ENCODE assay signal across 9 mouse cellular contexts in genomic region chr8:94990598-94991453, GRCm38 (mm10). TPM values are rescaled to one million over a fixed set of nuclear protein-coding genes. Genes with fewer than 3 reads are reported as not detected.
DNase-seq lines count a peak whose midpoint lies in the region; ATAC-seq lines count a peak whose summit lies in the region.
"Had no signal": no experiment of that assay in that cellular context is flagged by ENCODE, and none has a peak within 500 bp of the region (broad histone marks: within the 10 kb centered on the region; RNA-seq: fewer than 3 reads in every experiment).

No protein-coding gene starts in this region.

- no peak overlapping the region for H3K4me2 ChIP-seq in heart, embryonic 16.5 days (ENCODE audit: low read depth, low read length)
- H3K4me2 ChIP-seq in midbrain, embryonic 14.5 days (ENCODE audit: low read length) = no peak overlapping the region
- no peak overlapping the region for H3K4me2 ChIP-seq in midbrain, embryonic 15.5 days
- peak overlapping the region; percentile 92 for H3K4me2 ChIP-seq in liver, embryonic 12.5 days
- H3K4me2 ChIP-seq: heart, embryonic 11.5 days had no signal

- no peak overlapping the region for H3K9ac ChIP-seq in heart, embryonic 16.5 days (ENCODE audit: low read length)
- no peak overlapping the region for H3K9ac ChIP-seq in midbrain, embryonic 14.5 days (replicated peaks; ENCODE audit: low read length)
- no peak overlapping the region for H3K9ac ChIP-seq in midbrain, embryonic 15.5 days
- peak overlapping the region; percentile 12 for H3K9ac ChIP-seq in liver, embryonic 12.5 days

- DNase-seq in heart, postnatal 36 days = no peak
- no peak for DNase-seq in midbrain, embryonic 14.5 days
- DNase-seq in adrenal gland, adult 2 months = no peak
- no peak for DNase-seq in adrenal gland, adult 18-20 months (ENCODE audit: low spot score in 2 of 2)
- no peak for DNase-seq in cerebellum, adult 9-10 months

- no peaks in the 10 kb centered on the region for H3K9me3 ChIP-seq in heart, embryonic 16.5 days (replicated peaks; ENCODE audit: control insufficient read depth, low read length)
- no peaks in the 10 kb centered on the region for H3K9me3 ChIP-seq in midbrain, embryonic 14.5 days (ENCODE audit: control insufficient read depth, low read length)
- H3K9me3 ChIP-seq in midbrain, embryonic 15.5 days = no peaks in the 10 kb centered on the region
- no peaks in the 10 kb centered on the region for H3K9me3 ChIP-seq in liver, embryonic 12.5 days (replicated peaks)

- H3K27ac ChIP-seq in heart, embryonic 16.5 days (ENCODE audit: low read length) = peak overlapping the region; percentile 13
- H3K27ac ChIP-seq in midbrain, embryonic 14.5 days (replicated peaks; ENCODE audit: low read depth, low read length) = 0 out of 2 replicates have a peak overlapping the region, but pooled peaks have one; percentile 5
- no peak overlapping the region for H3K27ac ChIP-seq in midbrain, embryonic 15.5 days
- H3K27ac ChIP-seq in liver, embryonic 12.5 days = peak overlapping the region; percentile 43

- intact Hi-C loops in heart, postnatal 36 days (cut with DNase I) = no loop called here

- no peaks in the 10 kb centered on the region for H3K36me3 ChIP-seq in heart, embryonic 16.5 days (ENCODE audit: control insufficient read depth, insufficient read depth)
- H3K36me3 ChIP-seq in midbrain, embryonic 14.5 days (ENCODE audit: control insufficient read depth, insufficient read depth, low read length) = no peaks in the 10 kb centered on the region
- H3K36me3 ChIP-seq in midbrain, embryonic 15.5 days (replicated peaks) = no peaks in the 10 kb centered on the region
- H3K36me3 ChIP-seq in liver, embryonic 12.5 days = peaks cover 87% of the 10 kb centered on the region

- H3K4me1 ChIP-seq in heart, embryonic 16.5 days (ENCODE audit: control insufficient read depth, insufficient read depth, low read length) = peaks cover 49% of the 10 kb centered on the region
- H3K4me1 ChIP-seq in midbrain, embryonic 14.5 days (ENCODE audit: control insufficient read depth, insufficient read depth, low read length) = peaks cover 47% of the 10 kb centered on the region
- H3K4me1 ChIP-seq in midbrain, embryonic 15.5 days = peaks cover 55% of the 10 kb centered on the region
- peaks cover 98% of the 10 kb centered on the region for H3K4me1 ChIP-seq in liver, embryonic 12.5 days

- H3K27me3 ChIP-seq in heart, embryonic 16.5 days (ENCODE audit: control insufficient read depth, insufficient read depth, low read length) = no peaks in the 10 kb centered on the region
- H3K27me3 ChIP-seq in midbrain, embryonic 14.5 days (ENCODE audit: control insufficient read depth, insufficient read depth, low read length) = no peaks in the 10 kb centered on the region
- H3K27me3 ChIP-seq in midbrain, embryonic 15.5 days (replicated peaks) = no peaks in the 10 kb centered on the region
- H3K27me3 ChIP-seq in liver, embryonic 12.5 days (replicated peaks) = no peaks in the 10 kb centered on the region

- ATAC-seq in heart, embryonic 16.5 days (replicated peaks; ENCODE audit: extremely low read depth, insufficient read depth, low FRiP score) = no peak
- ATAC-seq in midbrain, embryonic 14.5 days (ENCODE audit: low FRiP score, low TSS enrichment) = no peak
- ATAC-seq in midbrain, embryonic 15.5 days (replicated peaks) = no peak
- ATAC-seq in liver, embryonic 12.5 days = no peak

- H3K4me3 ChIP-seq in heart, embryonic 16.5 days (ENCODE audit: low read length) = no peak overlapping the region
- no peak overlapping the region for H3K4me3 ChIP-seq in midbrain, embryonic 14.5 days (replicated peaks; ENCODE audit: low read depth, low read length)
- H3K4me3 ChIP-seq in midbrain, embryonic 15.5 days = no peak overlapping the region
- 0 out of 2 replicates have a peak overlapping the region, but pooled peaks have one; percentile 1 for H3K4me3 ChIP-seq in liver, embryonic 12.5 days

- WGBS in heart, embryonic 16.5 days = 62% methylated on average over 11 of the region's 11 CpGs
- WGBS in midbrain, embryonic 14.5 days = 73% methylated on average over 11 of the region's 11 CpGs
- 68% methylated on average over 11 of the region's 11 CpGs for WGBS in midbrain, embryonic 15.5 days
- whole genome bisulfite sequencing in liver, embryonic 12.5 days (ENCODE audit: insufficient replicate concordance) = 47% methylated on average over 11 of the region's 11 CpGs

RNA-seq across cellular contexts. Expression of gene Adgrg1, which starts 16.3 kb away (rescaled TPM):
- polyA plus RNA-seq in heart, embryonic 16.5 days (2015; fragmentation: Nextera tagmentation; extraction: Ambion mirVana) = 12.0 and 18.0 TPM in 2 replicates
- total RNA-seq in heart, postnatal 36 days (2021) = 10 to 100 TPM; 42.5 to 62.0 TPM
- 112 and 165 TPM in 2 replicates for polyA plus RNA-seq in midbrain, embryonic 14.5 days (2014; fragmentation: Nextera tagmentation; extraction: Ambion mirVana)
- 147 and 156 TPM in 2 replicates for polyA plus RNA-seq in midbrain, embryonic 15.5 days (2015; fragmentation: Nextera tagmentation; extraction: Ambion mirVana)
- 78.5 and 80.9 TPM in 2 replicates for polyA plus RNA-seq in liver, embryonic 12.5 days (2016; fragmentation: Nextera tagmentation; extraction: Ambion mirVana)
- 10 to 100 TPM; 17.3 to 24.3 TPM for total RNA-seq in adrenal gland, adult 2 months (2021)
- 40.2 and 56.5 TPM in 2 replicates for polyA plus RNA-seq in adrenal gland, adult 2 months (2012; rRNA removed)
- total RNA-seq in adrenal gland, adult 18-20 months (2021) = 10 to 100 TPM; 24.1 to 43.3 TPM

RNA-seq across cellular contexts. Expression of gene Adgrg3, which starts 26.7 kb away (rescaled TPM):
- polyA plus RNA-seq in heart, embryonic 16.5 days (2015; fragmentation: Nextera tagmentation; extraction: Ambion mirVana) = 4.9 and 5.2 TPM in 2 replicates
- 1 to 10 TPM; 1.9 to 2.1 TPM for total RNA-seq in heart, postnatal 36 days (2021)
- polyA plus RNA-seq in midbrain, embryonic 14.5 days (2014; fragmentation: Nextera tagmentation; extraction: Ambion mirVana) = 0.24 and 1.3 TPM in 2 replicates
- 0.88 and 1.3 TPM in 2 replicates for polyA plus RNA-seq in midbrain, embryonic 15.5 days (2015; fragmentation: Nextera tagmentation; extraction: Ambion mirVana)
- polyA plus RNA-seq in liver, embryonic 12.5 days (2016; fragmentation: Nextera tagmentation; extraction: Ambion mirVana) = 7.9 and 8.7 TPM in 2 replicates
- 1 to 10 TPM; 2.0 to 2.8 TPM for total RNA-seq in adrenal gland, adult 2 months (2021)
- 9.1 and 11.2 TPM in 2 replicates for polyA plus RNA-seq in adrenal gland, adult 2 months (2012; rRNA removed)
- total RNA-seq in adrenal gland, adult 18-20 months (2021) = 1 to 10 TPM; 2.1 to 2.2 TPM
